Mouse (Mus musculus): ENCODE results near the gene Dido1. TPM values are rescaled to one million over a fixed set of nuclear protein-coding genes. Genes with fewer than 3 reads are reported as not detected.

The Dido1 gene
- total and polyA plus RNA-seq, 3 experiments, result 17.8 to 35.1 (median 30.1) TPM

DNA sequence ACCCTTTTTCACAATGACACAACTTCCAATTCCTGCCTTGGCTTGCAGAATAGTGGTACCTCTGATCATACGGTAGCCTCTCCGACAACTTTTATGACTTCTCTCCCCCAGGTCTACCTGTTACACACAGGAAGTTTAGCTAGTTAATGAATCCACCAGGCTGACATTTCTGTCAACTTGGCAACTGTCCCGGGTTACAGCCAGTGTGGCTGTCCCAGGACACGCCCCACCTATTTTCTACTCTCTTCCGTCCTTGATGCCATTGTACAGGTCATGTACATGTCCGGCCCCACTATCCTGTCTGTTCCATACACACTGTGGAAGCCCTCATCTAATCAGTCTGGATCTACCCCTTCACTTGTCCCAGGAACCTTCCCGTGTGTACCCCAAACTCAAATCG, 5.2 kb downstream of the Dido1 start:
- peak overlapping the region; percentile 44 for H3K9ac ChIP-seq (ENCODE audit: control insufficient read depth, low read depth, low read length, poor library complexity, severe bottlenecking)
- no peaks in the 10 kb centered on the region for H3K27me3 ChIP-seq (ENCODE audit: control insufficient read depth in 1 of 2, insufficient read depth in 2 of 2, low read length in 2 of 2)
- H3K9me3 ChIP-seq (replicated peaks; ENCODE audit: insufficient read depth, low read length), result no peaks in the 10 kb centered on the region
- peaks cover 84% of the 10 kb centered on the region for H3K79me2 ChIP-seq (ENCODE audit: control insufficient read depth, insufficient read depth, low read length, poor library complexity)
- TF ChIP-seq MYB (IDR thresholded peaks at IDR 0.05; ENCODE audit: low read depth, low read length), result no peak
- TF ChIP-seq TAL1 (IDR thresholded peaks at IDR 0.05; ENCODE audit: low read length), result no peak
- no peak for TF ChIP-seq ETS1 (IDR thresholded peaks at IDR 0.05; ENCODE audit: low read depth, low read length)
- no peak for TF ChIP-seq USF1 (IDR thresholded peaks at IDR 0.05; ENCODE audit: low read depth, low read length)
- TF ChIP-seq TBP (IDR thresholded peaks at IDR 0.05; ENCODE audit: low read depth, low read length), result no peak
- TF ChIP-seq GATA1 (IDR thresholded peaks at IDR 0.05; ENCODE audit: low read depth, low read length), result no peak
- no peak for TF ChIP-seq NELFE (IDR thresholded peaks at IDR 0.05; ENCODE audit: low read depth, low read length)
- no peak for TF ChIP-seq UBTF (IDR thresholded peaks at IDR 0.05; ENCODE audit: borderline replicate concordance, insufficient read depth, low read depth, low read length)
- no peak for TF ChIP-seq RAD21 (IDR thresholded peaks at IDR 0.05; ENCODE audit: low read depth, low read length)
- no peak for TF ChIP-seq SMC3 (IDR thresholded peaks at IDR 0.05; ENCODE audit: low read depth, low read length)
- no peak for TF ChIP-seq MXI1 (IDR thresholded peaks at IDR 0.05; ENCODE audit: low read depth, low read length)
- peak overlapping the region; percentile 3 to 35 for H3K4me3 ChIP-seq (ENCODE audit: control insufficient read depth in 1 of 2, insufficient read depth in 1 of 2, low read depth in 2 of 2, low read length in 2 of 2)
- peaks cover 27 to 52% of the 10 kb centered on the region in 2 experiments for H3K4me1 ChIP-seq (ENCODE audit: control insufficient read depth in 1 of 2, insufficient read depth in 2 of 2, low read length in 2 of 2)
- peak; percentile 73 for DNase-seq (ENCODE audit: low read depth, low spot score)
- H3K27ac ChIP-seq (ENCODE audit: control insufficient read depth, low read depth, low read length), result peak overlapping the region; percentile 93
- peaks cover 0 to 56% of the 10 kb centered on the region in 2 experiments; a peak in 2 of 4 replicates for H3K36me3 ChIP-seq (ENCODE audit: control insufficient read depth in 1 of 2, insufficient read depth in 2 of 2, low read length in 2 of 2)

GRCm38 (mm10) chr2:180703645-180704359, 6.0 kb downstream of the Dido1 start:
- H3K4me3 ChIP-seq (ENCODE audit: control insufficient read depth in 1 of 2, insufficient read depth in 1 of 2, low read depth in 2 of 2, low read length in 2 of 2), result no peak overlapping the region; a peak in 1 of 4 replicates
- peaks cover 84% of the 10 kb centered on the region for H3K79me2 ChIP-seq (ENCODE audit: control insufficient read depth, insufficient read depth, low read length, poor library complexity)
- H3K4me1 ChIP-seq (ENCODE audit: control insufficient read depth in 1 of 2, insufficient read depth in 2 of 2, low read length in 2 of 2), result peaks cover 27 to 57% of the 10 kb centered on the region in 2 experiments
- no peaks in the 10 kb centered on the region for H3K27me3 ChIP-seq (ENCODE audit: control insufficient read depth in 1 of 2, insufficient read depth in 2 of 2, low read length in 2 of 2)
- H3K27ac ChIP-seq (ENCODE audit: control insufficient read depth, low read depth, low read length), result peak overlapping the region; percentile 93
- no peaks in the 10 kb centered on the region for H3K9me3 ChIP-seq (replicated peaks; ENCODE audit: insufficient read depth, low read length)
- TF ChIP-seq MAFK (IDR thresholded peaks at IDR 0.05; ENCODE audit: borderline replicate concordance, low read depth, low read length) (0 out of 2 replicates have a peak, but pooled peaks have one; percentile 23), MXI1 (IDR thresholded peaks at IDR 0.05; ENCODE audit: low read depth, low read length) (peak; percentile 82), UBTF (IDR thresholded peaks at IDR 0.05; ENCODE audit: borderline replicate concordance, insufficient read depth, low read depth, low read length) (no peak), ETS1 (IDR thresholded peaks at IDR 0.05; ENCODE audit: low read depth, low read length) (peak; percentile 60; the same call in 1 of the 2 replicates), GATA1 (IDR thresholded peaks at IDR 0.05; ENCODE audit: low read depth, low read length) (peak; percentile 88), EP300 (IDR thresholded peaks at IDR 0.05; ENCODE audit: low read depth in 1 of 2, low read length in 2 of 2) (peak; percentile 68 to 82), RCOR1 (IDR thresholded peaks at IDR 0.05; ENCODE audit: low read depth, low read length) (peak; percentile 67), TBP (IDR thresholded peaks at IDR 0.05; ENCODE audit: low read depth, low read length) (peak; percentile 65), TAL1 (IDR thresholded peaks at IDR 0.05; ENCODE audit: low read length) (peak; percentile 82), SMC3 (IDR thresholded peaks at IDR 0.05; ENCODE audit: low read depth, low read length) (peak; percentile 34; the same call in 1 of the 2 replicates), CHD1 (IDR thresholded peaks at IDR 0.05; ENCODE audit: low read depth, low read length) (0 out of 2 replicates have a peak, but pooled peaks have one; percentile 31), MAZ (IDR thresholded peaks at IDR 0.05; ENCODE audit: low read depth, low read length) (no peak), TCF12 (IDR thresholded peaks at IDR 0.05; ENCODE audit: low read depth, low read length) (peak; percentile 62), SIN3A (IDR thresholded peaks at IDR 0.05; ENCODE audit: low read length) (peak; percentile 78; the same call in 1 of the 2 replicates), CTCF (IDR thresholded peaks at IDR 0.05 in 2 of 3, conservative IDR thresholded peaks at IDR 0.05 in 1 of 3; ENCODE audit: control insufficient read depth in 1 of 3, insufficient read depth in 1 of 3, low read depth in 2 of 3, low read length in 3 of 3, poor library complexity in 1 of 3, severe bottlenecking in 1 of 3) (peak in 1 of 3 experiments; percentile 39; a peak in 2 of 6 replicates), KAT2A (conservative IDR thresholded peaks at IDR 0.05; ENCODE audit: low read depth, low read length) (no peak)
- peak overlapping the region; percentile 44 for H3K9ac ChIP-seq (ENCODE audit: control insufficient read depth, low read depth, low read length, poor library complexity, severe bottlenecking)
- H3K36me3 ChIP-seq (ENCODE audit: control insufficient read depth in 1 of 2, insufficient read depth in 2 of 2, low read length in 2 of 2), result peaks cover 0 to 61% of the 10 kb centered on the region in 2 experiments; a peak in 2 of 4 replicates
- peak; percentile 83 for DNase-seq (ENCODE audit: low read depth, low spot score)
